Mouse (Mus musculus): ENCODE measurements around the gene Tmed8. TPM values are rescaled to one million over a fixed set of nuclear protein-coding genes. Genes with fewer than 3 reads are reported as not detected.
"Not testable (repeated sequence)": the region's sequence is repeated elsewhere in the genome, so short reads cannot be mapped to it uniquely, and the experiment has no call there.

Tmed8 gene
- polyA plus RNA-seq, 1 experiment, result 8.8 TPM

DNA sequence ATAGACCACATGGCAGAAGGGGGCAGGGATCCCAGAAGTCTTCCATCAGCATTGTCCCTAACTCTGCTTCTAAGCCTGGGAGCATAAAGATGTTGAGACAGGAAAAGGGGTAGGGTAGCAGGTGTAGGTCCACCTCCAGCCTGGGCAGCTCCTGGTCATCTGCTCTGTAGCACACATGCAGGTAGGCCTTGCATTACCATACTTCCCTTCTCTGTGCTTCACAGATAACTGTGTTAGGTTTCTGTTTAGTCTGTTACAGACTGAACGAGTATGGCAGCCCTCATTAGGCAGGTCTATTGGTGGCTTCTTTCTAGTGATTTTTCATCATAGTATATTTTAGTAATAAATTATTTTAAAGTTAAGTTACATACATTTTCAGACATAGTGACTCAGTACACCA is 39.9 kb downstream of the Tmed8 start:
- no peak for DNase-seq (ENCODE audit: low spot score)

DNA sequence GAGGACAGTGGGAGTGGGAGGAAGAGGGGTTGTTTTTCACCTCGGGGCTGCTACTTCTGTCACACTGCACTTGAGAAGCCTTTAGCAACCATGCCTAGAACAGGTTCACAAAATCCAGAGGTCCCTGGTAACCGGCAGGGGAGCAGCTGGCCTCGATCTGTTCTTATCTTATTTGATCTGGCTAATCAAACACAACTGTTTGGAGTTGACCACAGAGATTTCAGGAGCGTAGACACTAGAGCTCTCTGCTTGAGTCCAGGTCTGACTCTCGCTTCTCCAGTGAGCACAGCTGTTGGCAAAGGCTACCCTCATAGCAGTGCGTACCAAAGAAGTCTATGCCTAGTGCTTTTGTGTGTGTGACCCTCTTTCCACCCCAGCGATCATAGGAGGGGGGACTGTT is 42.2 kb downstream of the Tmed8 start:
- no peak for DNase-seq (ENCODE audit: low spot score)

DNA sequence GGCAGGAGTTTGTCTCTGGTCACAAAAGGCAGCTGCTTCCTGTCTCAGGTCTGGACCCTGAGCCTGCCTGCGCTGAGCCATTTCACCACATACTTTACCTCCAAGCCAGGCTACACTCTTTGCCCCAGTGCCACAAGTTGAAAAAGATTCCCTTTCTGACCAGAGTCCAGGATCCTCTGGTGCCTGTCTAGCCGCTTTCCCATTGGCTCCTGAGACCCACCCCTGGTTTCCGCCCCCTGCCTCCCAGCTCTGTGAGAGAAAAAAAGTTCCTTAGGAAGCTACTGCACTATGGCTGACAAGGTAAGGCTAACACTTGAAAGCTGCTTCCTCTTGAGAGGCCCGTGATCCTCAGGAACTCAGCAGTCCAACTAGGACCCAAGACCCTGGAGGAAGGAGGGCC is 42.9 kb downstream of the Tmed8 start:
- DNase-seq (ENCODE audit: low spot score), result no peak

DNA sequence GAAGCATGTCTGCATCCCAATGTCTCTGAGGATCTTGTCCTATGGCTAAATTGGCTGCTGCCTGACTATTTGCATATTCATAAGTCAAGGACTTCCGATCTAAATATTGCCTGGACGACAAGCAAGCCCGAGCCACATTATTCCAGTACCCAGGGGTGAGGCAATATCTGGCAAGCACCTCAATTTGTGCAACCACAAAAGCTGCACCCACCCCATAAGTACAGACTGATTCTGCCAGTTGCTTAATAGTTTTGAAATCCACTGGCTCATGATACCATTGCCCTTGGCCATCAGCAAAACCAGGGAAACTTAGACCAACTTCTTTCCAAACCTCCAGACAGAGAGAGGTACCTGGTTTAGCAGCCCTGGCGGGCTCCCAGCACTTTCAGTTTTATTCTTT is 45.8 kb downstream of the Tmed8 start:
- DNase-seq (ENCODE audit: low spot score), result not testable (repeated sequence)

DNA sequence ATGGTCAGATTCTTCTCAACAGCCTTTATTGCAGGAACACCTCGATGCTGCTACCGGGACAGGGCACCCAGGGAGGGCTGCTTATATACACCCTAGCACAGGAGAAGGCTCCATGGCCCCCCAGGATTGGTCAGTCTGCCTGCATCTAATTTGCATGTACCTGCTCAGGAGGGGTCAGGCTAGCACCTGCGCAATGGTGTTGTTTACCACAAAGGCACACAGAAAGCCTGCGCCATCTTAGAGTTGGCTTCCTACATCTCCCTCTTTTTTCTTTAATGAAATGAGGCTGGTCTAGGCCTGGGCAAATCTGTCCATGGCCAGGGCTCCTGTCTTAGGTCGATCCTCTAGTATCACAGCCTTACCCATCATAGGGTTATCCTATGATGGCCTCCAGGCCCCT is 50.8 kb downstream of the Tmed8 start:
- no peak for DNase-seq (ENCODE audit: low spot score)

DNA sequence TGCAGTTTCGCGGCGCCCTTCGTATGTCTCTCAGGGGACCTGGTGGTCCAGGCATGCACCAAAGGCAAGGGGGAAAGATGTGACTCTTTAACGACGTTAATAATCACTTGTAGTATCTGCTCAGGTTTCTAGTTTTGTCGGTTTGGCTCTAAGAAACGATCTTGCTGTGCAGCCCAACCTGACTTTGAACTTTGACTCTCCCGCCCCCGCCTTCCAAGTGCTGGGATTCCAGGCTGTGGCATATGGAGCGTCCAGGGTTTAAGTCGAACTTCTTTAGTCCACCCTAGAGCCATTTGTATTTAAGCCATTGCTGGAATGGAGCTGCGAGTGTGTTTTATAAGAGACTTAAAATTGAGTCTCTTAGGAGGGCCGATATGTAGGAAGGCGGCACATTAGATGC is 52.1 kb downstream of the Tmed8 start:
- no peak for DNase-seq (ENCODE audit: low spot score)

DNA sequence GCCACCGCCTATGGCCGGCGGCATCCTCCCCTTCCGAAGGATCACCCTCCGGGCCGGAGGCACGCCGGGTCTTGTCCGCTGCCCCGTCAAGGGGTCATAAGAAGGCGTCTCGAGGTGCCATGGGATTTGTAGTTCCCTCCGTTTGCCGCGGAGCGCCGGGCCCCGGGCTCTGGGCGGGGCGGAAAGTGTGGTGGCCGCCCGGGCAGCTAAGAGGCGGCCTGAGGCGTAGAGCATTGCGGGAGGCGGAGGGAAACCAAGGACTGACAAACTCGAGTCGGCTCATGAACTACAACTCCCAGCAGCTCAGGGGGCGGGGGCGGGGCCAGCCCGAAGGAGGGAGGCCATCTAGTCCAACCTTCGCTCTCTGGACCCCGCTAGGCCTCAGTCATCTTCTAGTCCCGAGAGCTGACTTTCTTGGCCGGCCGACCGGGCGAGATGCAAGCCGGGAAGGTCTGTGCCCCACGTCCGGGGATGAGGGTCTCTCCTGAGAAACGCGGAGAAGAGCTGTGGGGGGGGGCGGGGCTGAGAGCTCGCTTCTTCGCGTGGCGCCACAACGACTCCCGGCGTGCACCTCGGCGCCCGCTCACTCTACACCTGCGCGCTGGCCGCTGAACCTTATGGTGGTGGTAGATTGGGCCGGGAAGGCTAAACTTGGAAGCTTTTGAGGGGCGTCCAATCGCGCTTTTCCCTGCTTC is 52.7 kb downstream of the Tmed8 start, which contains the start of gene Pomt2:
TSS of gene Pomt2 (minus strand) at position 574 of the 695 bp plus-strand sequence.
- peak; percentile 83 for DNase-seq (ENCODE audit: low spot score)

DNA sequence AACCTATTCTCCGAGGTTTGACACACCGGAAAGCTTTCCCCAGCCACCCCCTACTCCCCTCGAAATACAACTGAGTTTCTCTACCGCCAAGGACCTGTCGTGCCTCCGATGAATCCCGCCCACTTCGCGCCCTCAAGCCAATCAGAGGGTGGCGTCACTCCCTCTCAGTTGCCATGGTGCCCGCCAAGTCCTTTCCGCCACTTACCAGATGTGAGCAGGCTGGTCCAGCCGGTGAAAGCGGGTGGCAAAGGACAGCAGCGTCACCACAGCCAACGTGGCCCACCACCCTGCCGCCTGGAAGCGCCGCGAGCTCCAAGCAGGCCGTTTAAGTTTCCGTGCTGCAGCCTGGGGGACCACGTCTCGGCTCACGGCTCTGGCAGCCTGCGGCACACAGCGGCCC is 53.3 kb downstream of the Tmed8 start, which contains the start of gene Gstz1:
TSS of gene Gstz1 (plus strand) at position 200 of the 400 bp plus-strand sequence.
- DNase-seq (ENCODE audit: low spot score), result peak; percentile 66

DNA sequence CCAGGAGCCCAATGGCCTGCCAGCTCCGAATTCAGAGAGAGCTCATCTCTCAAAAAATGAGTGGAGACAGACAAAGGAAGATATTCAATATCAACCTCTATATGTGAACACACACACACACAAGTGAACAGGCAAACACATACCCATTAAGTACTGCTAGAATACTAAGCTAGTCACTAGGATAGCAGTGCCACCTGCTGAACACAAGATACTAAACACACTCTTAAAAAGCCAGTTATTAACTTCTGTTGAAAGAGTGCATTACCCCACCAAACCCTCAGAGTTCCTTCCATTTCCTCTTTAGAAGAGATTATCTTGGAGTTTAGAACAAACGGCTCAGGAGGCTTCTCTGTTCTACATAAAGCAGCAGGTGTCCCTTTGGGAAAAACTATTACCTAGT is 58.1 kb downstream of the Tmed8 start:
- no peak for DNase-seq (ENCODE audit: low spot score)

DNA sequence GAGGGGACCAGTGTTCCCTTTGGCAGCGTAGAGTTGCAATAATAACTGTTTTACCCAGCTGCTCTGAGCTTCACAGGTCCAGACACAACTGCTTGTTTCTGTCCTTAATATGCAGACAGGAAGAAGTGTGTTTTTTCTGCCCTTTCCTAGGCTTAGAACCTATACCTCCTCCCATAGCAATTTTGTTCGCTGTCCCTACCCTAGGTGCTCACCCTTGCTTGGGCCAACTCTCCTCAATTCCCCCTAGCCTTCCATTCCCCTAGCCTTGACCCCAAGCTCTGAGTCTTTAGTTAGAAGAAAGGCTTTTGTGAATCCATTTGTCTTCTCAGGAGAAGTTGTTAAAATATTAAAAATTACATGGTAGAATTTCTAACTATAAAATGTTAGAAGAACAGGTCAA is 61.5 kb downstream of the Tmed8 start:
- DNase-seq (ENCODE audit: low spot score), result no peak

DNA sequence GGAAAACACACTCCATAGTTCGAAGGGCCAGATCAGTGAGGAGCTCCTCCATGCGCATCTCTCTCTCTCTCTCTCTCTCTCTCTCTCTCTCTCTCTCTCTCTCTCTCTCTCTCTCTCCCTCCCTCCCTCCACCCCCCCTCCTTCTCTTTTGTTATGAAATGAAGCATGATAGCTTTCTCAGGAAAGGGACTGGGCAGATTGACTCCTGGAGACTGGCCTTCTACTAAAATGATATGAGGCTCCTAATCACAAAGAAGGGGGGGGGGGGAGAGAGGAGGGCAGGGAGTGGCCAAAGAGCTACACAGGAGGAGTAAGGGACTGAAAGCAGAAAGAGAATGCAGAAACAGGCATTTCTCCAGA is 61.9 kb downstream of the Tmed8 start:
- DNase-seq (ENCODE audit: low spot score), result no peak

DNA sequence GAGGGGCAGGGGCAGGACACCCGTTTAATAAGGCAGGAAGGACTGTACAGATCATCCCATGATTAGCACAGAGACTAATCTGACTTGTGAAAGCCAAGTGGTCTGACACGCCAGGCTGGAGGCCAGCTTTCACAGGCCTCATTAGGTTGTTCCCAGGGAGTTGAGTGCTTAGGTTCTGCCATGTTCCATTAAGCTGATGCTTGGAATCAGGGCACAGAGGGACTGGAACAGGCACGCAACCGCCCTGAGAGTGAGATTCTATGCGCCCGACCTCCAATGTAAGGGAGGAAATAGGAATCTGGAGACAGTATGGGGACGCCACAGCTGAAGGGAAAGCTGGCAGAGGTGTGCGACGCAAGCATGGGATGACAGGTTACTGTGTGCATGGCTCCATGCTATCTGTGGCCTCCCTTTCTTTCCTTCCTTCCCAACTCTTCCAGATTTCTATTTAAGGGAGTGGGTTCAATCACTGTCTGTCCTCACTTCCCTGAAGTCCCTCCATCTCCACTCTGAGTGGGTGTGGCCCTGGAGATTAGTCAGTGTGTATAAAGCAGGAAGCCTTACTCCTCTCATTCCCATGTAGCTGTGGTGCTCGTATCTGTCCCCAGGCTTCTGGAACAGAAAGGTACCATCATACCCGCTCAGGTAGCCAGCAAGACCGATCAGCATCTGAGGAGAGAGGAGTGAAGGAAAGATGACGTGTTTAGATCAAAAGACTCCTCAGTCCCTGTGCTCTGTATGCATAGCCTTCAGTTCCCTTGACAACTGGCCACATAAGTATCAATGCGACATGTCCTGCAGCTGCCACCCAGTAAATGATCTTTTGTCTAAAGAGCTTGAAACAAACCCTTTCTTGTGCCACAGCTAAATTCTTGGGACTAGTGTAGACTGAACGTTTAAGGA is 62.6 kb downstream of the Tmed8 start:
- no peak for DNase-seq (ENCODE audit: low spot score)

DNA sequence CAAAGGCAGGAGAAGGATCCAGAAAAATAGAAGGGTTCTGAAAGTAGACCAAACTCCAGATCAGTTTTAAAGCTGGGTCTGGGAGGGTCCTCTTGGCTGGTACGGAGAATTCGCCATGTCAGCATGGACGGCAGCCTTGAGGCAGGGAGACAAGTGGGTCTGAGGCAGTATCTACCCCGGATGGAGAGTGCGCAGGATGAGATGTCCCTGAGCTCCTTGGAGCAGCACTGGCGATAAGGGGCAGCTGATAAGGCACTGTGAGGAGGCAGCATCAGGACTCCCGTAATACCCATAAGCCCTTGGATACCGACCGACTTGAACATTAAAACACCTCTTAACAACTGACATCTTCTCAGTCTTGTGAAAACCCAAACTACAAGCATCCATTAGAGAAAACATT is 67.5 kb downstream of the Tmed8 start:
- DNase-seq (ENCODE audit: low spot score), result no peak

DNA sequence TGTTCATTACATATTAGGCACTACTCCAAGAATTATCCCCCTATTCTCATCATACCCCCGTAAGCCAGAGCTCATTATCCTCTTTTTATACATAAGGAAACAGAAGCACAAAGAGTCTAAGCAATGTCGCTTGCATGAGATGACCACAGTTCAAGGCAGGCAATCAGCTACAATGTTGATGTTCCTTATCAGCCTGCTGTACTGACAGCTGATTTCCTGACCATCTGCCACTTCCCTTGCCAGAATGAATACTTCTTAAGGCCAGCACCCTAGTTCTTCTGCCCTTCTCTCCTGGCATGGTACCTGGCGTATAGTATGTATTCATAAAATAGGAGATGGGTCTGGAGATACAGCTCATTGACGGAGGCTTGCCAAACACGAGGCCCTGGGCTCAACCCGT is 68.0 kb downstream of the Tmed8 start:
- no peak for DNase-seq (ENCODE audit: low spot score)

DNA sequence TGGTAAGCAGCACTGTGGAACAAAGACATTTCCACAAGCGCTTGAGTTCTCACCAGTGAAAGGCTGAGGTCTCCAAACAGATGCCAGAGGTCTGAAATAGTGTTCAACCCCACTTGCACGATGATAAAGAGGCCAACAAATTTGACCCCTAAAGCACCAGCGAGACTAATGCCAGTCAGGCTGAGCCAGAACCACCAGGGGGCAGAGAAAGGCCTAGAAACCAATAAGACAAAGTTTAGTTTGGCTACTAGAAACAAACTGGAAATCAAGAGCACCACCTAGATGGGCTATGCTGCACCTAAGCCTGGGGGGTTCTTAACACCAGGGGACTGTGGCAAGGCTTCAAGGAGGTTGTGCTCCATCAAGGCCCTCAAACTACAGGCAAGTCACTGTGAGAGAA is 68.6 kb downstream of the Tmed8 start:
- DNase-seq (ENCODE audit: low spot score), result no peak

DNA sequence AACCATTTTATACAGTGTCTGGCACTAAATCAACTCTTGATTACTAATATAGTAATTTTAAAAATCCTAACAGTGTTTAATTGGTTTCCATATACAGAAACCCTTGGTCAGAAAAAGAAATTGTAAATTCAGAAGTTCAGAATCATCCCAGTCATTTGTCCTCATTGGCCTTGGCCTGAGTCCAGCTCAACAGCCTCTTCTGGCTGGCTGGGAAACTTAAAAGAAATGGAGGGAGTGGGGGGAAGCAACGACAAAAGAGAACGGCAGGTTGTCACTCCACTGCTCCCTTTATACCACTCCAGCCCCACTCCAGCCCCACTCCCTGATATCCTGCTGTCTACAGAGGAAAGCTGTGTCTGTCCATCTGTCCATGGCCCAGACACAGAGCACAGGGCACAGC is 69.1 kb downstream of the Tmed8 start:
- DNase-seq (ENCODE audit: low spot score), result no peak

DNA sequence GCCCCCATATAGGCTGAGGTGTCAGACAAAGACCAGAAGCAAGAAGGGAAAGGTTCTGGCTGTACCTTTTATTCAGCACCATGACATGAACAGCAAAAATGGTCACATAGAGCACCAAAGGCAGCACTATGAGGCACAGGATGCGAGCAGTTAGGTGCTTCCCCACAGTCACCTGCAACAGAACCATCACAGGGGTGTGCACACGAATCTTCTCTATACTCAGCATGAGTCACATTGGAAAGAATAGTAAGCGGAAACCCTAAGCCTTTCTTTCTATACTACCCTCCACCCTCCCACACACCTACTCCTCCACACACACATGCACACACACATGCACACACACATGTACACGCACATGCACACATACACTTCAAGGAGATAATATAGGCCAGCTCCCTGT is 70.0 kb downstream of the Tmed8 start:
- no peak for DNase-seq (ENCODE audit: low spot score)

DNA sequence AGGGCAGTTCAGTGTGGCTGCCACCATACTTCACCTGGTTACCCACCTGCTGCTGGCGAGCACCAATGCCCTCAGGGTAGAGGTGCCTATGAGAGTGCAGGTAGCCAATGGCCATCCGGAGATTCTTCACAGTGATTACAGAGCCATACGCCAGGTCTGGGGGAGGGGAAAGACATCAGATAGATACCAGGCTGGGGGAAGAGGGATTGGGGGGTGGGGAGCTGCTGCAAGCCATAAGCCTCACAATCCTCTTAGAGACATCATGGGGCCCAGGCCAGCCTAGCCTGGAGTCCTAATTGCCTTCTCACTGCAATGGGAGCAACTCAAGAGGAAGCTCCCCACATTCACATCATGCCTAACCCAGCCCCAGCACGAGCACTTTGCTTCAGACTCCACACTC is 73.0 kb downstream of the Tmed8 start:
- no peak for DNase-seq (ENCODE audit: low spot score)

DNA sequence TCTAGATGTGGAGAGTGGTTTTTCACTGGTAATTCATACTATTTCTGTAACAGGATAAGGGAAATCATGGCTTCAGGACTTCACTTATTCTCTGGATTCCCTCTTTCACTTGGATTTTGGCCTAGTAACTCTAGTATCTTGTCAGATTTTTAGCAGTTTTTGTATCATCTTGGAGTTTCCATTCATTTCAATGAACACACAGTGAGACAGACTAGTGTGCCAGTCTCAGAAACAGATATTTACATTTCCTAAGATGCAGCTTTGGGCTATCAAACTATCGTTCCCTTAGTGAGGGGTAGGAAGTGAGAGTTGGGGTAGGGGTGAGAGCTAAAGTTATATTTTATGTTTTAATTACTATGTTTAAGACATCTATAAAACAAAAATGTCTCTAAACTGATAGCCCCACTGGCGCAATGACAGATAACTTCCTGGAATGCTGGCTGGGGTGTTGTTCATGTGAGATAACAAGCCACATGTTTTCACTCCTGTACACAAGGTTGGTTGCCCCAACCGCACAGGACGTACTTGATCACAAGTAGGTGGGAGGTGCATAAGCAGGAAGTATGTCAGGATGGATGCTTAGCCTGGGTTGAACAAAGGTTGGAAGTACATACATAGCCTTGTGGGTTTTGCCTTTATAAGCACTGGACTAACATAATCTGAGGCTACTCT is 78.2 kb downstream of the Tmed8 start:
- no peak for DNase-seq (ENCODE audit: low spot score)
